9 mouse cellular contexts compared by ENCODE assay signal in the genomic region with DNA sequence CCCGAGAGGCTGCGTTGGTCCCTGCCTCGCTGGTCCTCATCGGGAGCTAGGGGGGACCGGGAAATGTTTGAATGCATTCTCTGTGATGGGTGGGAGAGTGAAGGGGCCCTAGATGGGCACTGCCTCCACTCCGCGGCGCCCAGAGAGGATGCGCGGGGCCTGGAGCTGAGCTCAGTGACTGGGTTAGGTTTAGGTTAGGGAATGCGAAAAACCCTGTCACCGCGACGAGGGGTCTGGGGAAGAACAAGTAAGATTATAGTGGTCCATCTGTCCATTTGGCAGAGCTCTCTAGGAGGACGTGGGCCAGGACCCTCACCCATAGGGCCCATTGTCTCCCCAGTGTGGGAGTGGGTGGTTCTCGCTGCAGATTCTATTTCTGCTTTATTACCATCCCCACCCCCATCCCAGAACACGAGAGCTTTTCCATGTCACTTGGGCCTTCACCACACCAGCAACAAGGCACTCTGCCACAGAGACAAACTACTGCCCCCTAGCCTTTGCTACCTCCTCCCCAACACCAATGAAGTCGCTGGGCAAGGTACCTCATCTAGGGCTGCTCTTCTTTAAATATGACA. TPM values are rescaled to one million over a fixed set of nuclear protein-coding genes. Genes with fewer than 3 reads are reported as not detected.
A peak's percentile ranks its signal among the peaks of the same experiment; 100 is the strongest.
DNase-seq lines count a peak whose midpoint lies in the region; ATAC-seq lines count a peak whose summit lies in the region.
"Had no signal": no experiment of that assay in that cellular context is flagged by ENCODE, and none has a peak within 500 bp of the region (broad histone marks: within the 10 kb centered on the region; RNA-seq: fewer than 3 reads in every experiment).

No protein-coding gene starts in this region.

- WGBS in intestine, embryonic 14.5 days: under 1% methylated on average over 15 of the region's 18 CpGs
- WGBS in midbrain, embryonic 13.5 days: under 1% methylated on average over 18 of the region's 18 CpGs

- DNase-seq in layer of hippocampus, adult 11-12 months (ENCODE audit: low spot score): peak; percentile 38
- no peak for DNase-seq in layer of hippocampus, postnatal 10 days (ENCODE audit: low spot score in 2 of 2)
- peak; percentile 60 to 62 for DNase-seq in cerebellum, postnatal 36 days
- DNase-seq in intestine, embryonic 14.5 days (ENCODE audit: low spot score): no peak
- no peak for DNase-seq in yolk sac, embryonic 10.5 days (ENCODE audit: low spot score)
- DNase-seq in thymus, postnatal 4 days: no peak
- DNase-seq in right cerebral cortex, postnatal 14 days: no peak

- H3K36me3 ChIP-seq in intestine, embryonic 14.5 days (ENCODE audit: control insufficient read depth, insufficient read depth, low read length): no peaks in the 10 kb centered on the region
- H3K36me3 ChIP-seq in midbrain, embryonic 13.5 days: no peaks in the 10 kb centered on the region

- ATAC-seq in intestine, embryonic 14.5 days (replicated peaks; ENCODE audit: low FRiP score, low TSS enrichment, low read depth): peak; percentile 33; the same call in 1 of the 2 replicates
- peak; percentile 65 for ATAC-seq in midbrain, embryonic 13.5 days

- peak overlapping the region; percentile 27; the same call in 1 of the 2 replicates for H3K4me3 ChIP-seq in intestine, embryonic 14.5 days (ENCODE audit: low read depth, low read length)
- peak overlapping the region; percentile 56 for H3K4me3 ChIP-seq in midbrain, embryonic 13.5 days (replicated peaks)

- H3K9ac ChIP-seq in intestine, embryonic 14.5 days (ENCODE audit: low read length): no peak overlapping the region
- H3K9ac ChIP-seq in midbrain, embryonic 13.5 days (replicated peaks): peak overlapping the region; percentile 78

- peaks cover 32% of the 10 kb centered on the region for H3K27me3 ChIP-seq in intestine, embryonic 14.5 days (replicated peaks; ENCODE audit: control insufficient read depth, insufficient read depth, low read length)
- H3K27me3 ChIP-seq in midbrain, embryonic 13.5 days: peaks cover 24% of the 10 kb centered on the region

- H3K27ac ChIP-seq in intestine, embryonic 14.5 days (ENCODE audit: low read depth): no peak overlapping the region
- peak overlapping the region; percentile 88 for H3K27ac ChIP-seq in midbrain, embryonic 13.5 days

- H3K4me1 ChIP-seq in intestine, embryonic 14.5 days (replicated peaks; ENCODE audit: control insufficient read depth, insufficient read depth, low read length): no peaks in the 10 kb centered on the region
- peaks cover 45% of the 10 kb centered on the region for H3K4me1 ChIP-seq in midbrain, embryonic 13.5 days (replicated peaks)

- H3K4me2 ChIP-seq in intestine, embryonic 14.5 days (ENCODE audit: low read length): peak overlapping the region; percentile 55
- peak overlapping the region; percentile 79 for H3K4me2 ChIP-seq in midbrain, embryonic 13.5 days (replicated peaks)

- no peaks in the 10 kb centered on the region for H3K9me3 ChIP-seq in intestine, embryonic 14.5 days (ENCODE audit: control insufficient read depth, low read length)
- H3K9me3 ChIP-seq in midbrain, embryonic 13.5 days: no peaks in the 10 kb centered on the region

RNA-seq across cellular contexts. Expression of a gene that starts 0.4 kb away (rescaled TPM):
- 10 to 100 TPM; 33.2 to 35.0 TPM for total RNA-seq in layer of hippocampus, postnatal 10 days (2021)
- polyA plus RNA-seq in intestine, embryonic 14.5 days (2014; fragmentation: Nextera tagmentation; extraction: Ambion mirVana): 1.2 TPM in 2 replicates
- 23.1 and 23.5 TPM in 2 replicates for polyA plus RNA-seq in midbrain, embryonic 13.5 days (2015; fragmentation: Nextera tagmentation; extraction: Ambion mirVana)

RNA-seq across cellular contexts. Expression of a gene that starts 19.1 kb away (rescaled TPM):
- total RNA-seq in layer of hippocampus, postnatal 10 days (2021): not detected
- polyA plus RNA-seq in intestine, embryonic 14.5 days (2014; fragmentation: Nextera tagmentation; extraction: Ambion mirVana): not detected in 2 replicates
- polyA plus RNA-seq in midbrain, embryonic 13.5 days (2015; fragmentation: Nextera tagmentation; extraction: Ambion mirVana): not detected in 2 replicates
- total RNA-seq: layer of hippocampus, postnatal 25 days had no signal

RNA-seq across cellular contexts. Expression of a gene that starts 44.4 kb away (rescaled TPM):
- not detected for total RNA-seq in layer of hippocampus, postnatal 10 days (2021)
- polyA plus RNA-seq in intestine, embryonic 14.5 days (2014; fragmentation: Nextera tagmentation; extraction: Ambion mirVana): 0.23 TPM in 2 replicates
- polyA plus RNA-seq in midbrain, embryonic 13.5 days (2015; fragmentation: Nextera tagmentation; extraction: Ambion mirVana): not detected in 2 replicates
- total RNA-seq: layer of hippocampus, postnatal 25 days had no signal

Comparison
In these comparisons a context has a peak if more than half of its experiments do, and no peak if none do; other contexts are left out.
1. DNase-seq: peak in layer of hippocampus, adult 11-12 months (single experiment) and cerebellum, postnatal 36 days (2 of 2); none in layer of hippocampus, postnatal 10 days (0 of 2), intestine, embryonic 14.5 days (single experiment), yolk sac, embryonic 10.5 days (single experiment), thymus, postnatal 4 days (single experiment) and right cerebral cortex, postnatal 14 days (single experiment).
2. RNA of a gene that starts 0.4 kb away (polyA plus RNA-seq): 23.1 to 23.5 TPM in midbrain, embryonic 13.5 days; 1.2 TPM in intestine, embryonic 14.5 days; every median in the first group is over 10 times any median in the second.